Mouse (Mus musculus) splenic B cell, adult 2 months (primary cell): Measurements from ENCODE around the gene Ccl12.

Experiments
- DNase-seq: peaks from one replicate; pipeline ENCODE4 v3.0.0-alpha.2; 2011; ENCODE audit warnings: low read depth, low spot score
- H3K27me3 ChIP-seq: 2 replicates; pipeline ENCODE4 v1.6.1; 2012; ENCODE audit warnings: mild to moderate bottlenecking, low read length, moderate library complexity, mixed read lengths; ENCODE audit not compliant: control insufficient read depth, poor library complexity, insufficient read depth, severe bottlenecking
- H3K36me3 ChIP-seq: 2 replicates; pipeline ENCODE4 v1.6.1; 2012; ENCODE audit warnings: mild to moderate bottlenecking, low read length, moderate library complexity, mixed read lengths; ENCODE audit not compliant: control insufficient read depth, poor library complexity, insufficient read depth, severe bottlenecking

The Ccl12 gene

GRCm38 (mm10) chr11:82101529-82101928 is at the start of gene Ccl12:
Gene Ccl12, plus strand, starts transcription at chr11:82101845.
- Histone ChIP-seq H3K27me3 (no peaks in the 10 kb centered on the region), H3K36me3 (no peaks in the 10 kb centered on the region)
- DNase-seq = no peak

DNA sequence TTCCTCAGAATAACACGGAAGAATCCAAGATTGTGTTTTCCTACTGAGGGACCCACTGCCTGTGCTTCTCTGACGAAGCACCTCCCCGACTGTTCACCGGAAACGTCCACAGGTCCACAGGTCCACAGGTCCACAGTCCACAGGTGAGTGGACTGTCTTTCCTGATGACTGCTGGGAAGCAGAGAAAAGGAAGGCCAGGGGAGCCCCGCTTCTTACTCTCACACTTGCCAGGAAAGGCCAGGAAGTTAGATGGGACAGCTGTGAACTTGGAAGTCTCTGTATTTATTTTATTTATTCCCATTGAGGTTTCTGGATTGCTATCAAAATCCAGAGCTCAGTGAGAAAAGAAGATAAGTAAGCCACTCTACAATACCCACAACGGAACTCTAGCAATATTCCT is 47.8 kb upstream of the Ccl12 start:
- DNase-seq = no peak
- Histone ChIP-seq H3K27me3 (no peaks in the 10 kb centered on the region), H3K36me3 (no peaks in the 10 kb centered on the region)

DNA sequence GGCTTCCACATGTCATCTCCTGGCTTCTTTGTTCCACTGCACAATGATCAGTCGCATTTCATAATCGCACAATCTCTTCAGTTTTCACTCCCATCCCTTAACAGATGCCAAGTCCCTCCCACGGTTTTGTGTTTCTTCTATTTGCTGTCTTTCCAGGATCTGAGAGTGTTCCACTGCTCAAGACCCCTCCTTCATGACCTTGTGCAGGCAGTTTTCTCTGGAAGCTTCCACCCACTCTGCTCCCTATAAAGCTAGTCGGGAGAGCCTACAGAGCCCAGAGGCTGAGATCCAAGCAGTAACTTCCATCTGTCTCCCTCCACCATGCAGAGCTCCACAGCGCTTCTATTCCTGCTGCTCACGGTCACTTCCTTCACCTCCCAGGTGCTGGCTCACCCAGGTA is 44.0 kb upstream of the Ccl12 start, which contains the start of gene Ccl11:
Gene Ccl11 (plus strand): TSS at position 178 of the 400 bp plus-strand sequence.
- no peak for DNase-seq
- Histone ChIP-seq H3K27me3 (no peaks in the 10 kb centered on the region), H3K36me3 (no peaks in the 10 kb centered on the region)

DNA sequence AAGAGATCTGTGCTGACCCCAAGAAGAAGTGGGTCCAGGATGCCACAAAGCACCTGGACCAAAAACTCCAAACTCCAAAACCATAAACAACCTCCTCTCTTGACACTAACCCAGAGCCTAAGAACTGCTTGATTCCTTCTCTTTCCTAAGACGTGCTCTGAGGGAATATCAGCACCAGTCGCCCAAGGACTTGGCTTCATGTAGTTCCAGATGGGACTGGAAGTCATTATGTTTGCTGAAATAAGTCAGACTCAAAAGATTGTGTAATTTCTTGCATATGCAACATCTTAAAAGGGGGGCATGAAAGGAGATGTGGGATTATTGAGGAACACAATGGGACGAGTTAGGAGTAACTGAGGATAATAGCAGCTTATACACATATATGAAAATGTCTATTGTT is 39.4 kb upstream of the Ccl12 start:
- Histone ChIP-seq H3K27me3 (no peaks in the 10 kb centered on the region), H3K36me3 (no peaks in the 10 kb centered on the region)
- no peak for DNase-seq

GRCm38 (mm10) chr11:82063454-82063853 is 38.2 kb upstream of the Ccl12 start:
- no peak for DNase-seq
- H3K27me3 ChIP-seq = no peaks in the 10 kb centered on the region
- no peaks in the 10 kb centered on the region for H3K36me3 ChIP-seq

DNA sequence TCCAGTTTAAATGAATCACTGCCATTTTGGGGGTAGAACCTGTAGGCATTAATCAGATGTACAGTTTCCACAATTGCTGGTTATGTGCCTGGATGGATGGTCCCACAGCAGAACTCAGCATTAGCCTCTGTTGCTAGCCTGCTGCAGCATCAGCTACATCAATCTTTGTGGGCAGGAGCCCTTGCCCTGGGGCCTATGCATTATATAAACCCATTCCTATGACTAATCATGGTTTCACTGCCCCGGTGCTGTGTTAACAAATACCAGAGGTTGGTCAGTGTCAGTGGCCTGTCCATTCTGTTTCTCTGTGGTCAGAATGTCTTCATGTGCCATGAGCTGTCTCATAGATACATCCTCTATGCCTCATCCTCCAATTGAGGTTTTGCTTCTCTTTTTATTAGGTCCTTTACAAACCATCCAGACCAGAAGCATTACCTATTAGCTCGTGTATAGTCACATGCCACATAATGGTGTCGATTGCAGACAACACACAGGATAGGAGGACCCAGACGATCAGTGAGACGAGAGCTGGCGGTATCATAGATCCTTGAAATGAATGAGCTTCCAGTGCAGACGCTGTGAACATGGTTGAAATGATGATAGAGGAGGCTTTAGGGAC is 34.6 kb upstream of the Ccl12 start:
- DNase-seq = no peak
- H3K36me3 ChIP-seq = no peaks in the 10 kb centered on the region
- H3K27me3 ChIP-seq = no peaks in the 10 kb centered on the region

GRCm38 (mm10) chr11:82071076-82071475 is 30.6 kb upstream of the Ccl12 start:
- Histone ChIP-seq H3K27me3 (no peaks in the 10 kb centered on the region), H3K36me3 (no peaks in the 10 kb centered on the region)
- no peak for DNase-seq

GRCm38 (mm10) chr11:82072374-82072773 is 29.3 kb upstream of the Ccl12 start:
- Histone ChIP-seq H3K36me3 (no peaks in the 10 kb centered on the region), H3K27me3 (no peaks in the 10 kb centered on the region)
- no peak for DNase-seq

DNA sequence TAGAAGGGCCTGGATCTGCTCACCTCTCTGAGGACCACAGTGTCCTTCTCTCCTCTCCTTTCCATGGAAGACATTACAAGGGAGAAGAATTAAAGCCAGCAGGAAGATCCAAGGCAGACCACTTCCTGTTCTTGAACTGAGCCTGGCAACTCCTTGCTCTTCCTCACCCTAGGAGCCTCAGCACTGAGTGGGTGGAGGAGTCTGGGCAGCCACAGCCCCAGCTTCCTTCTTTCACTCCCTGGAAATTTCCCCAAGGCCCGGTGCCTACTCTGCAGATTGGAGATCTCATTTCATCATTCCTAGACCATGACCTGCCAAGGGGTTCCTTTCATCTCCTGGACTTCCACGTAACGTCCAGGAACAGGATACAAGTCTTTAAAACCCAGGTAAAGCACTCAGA is 28.7 kb upstream of the Ccl12 start:
- no peaks in the 10 kb centered on the region for H3K36me3 ChIP-seq
- no peaks in the 10 kb centered on the region for H3K27me3 ChIP-seq
- no peak for DNase-seq

GRCm38 (mm10) chr11:82073686-82074085 is 28.0 kb upstream of the Ccl12 start:
- H3K36me3 ChIP-seq = no peaks in the 10 kb centered on the region
- DNase-seq = no peak

DNA sequence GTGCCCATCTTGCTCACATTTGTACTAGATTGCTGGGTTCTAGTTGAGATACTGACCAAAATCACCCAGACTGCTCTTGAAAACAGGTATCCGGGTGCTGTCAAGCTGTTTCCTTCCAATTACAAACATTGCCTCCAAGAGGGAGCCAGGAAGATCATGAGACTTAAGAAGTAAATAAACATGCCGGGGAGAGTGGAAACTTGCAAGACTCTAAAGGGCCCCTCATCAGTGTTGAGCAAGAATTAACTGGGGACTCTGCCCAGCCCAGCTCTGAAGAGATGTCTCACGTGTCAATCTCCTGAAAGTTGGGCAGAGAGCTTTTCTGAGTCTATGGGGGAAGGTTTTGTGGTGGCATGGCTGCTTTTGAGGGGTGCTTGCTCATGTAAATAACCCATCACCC is 24.6 kb upstream of the Ccl12 start:
- H3K27me3 ChIP-seq = no peaks in the 10 kb centered on the region
- no peaks in the 10 kb centered on the region for H3K36me3 ChIP-seq
- no peak for DNase-seq

More at GRCm38 (mm10) chr11:82073686-82074085, 28.0 kb upstream of the Ccl12 start:
- no peaks in the 10 kb centered on the region for H3K27me3 ChIP-seq

DNA sequence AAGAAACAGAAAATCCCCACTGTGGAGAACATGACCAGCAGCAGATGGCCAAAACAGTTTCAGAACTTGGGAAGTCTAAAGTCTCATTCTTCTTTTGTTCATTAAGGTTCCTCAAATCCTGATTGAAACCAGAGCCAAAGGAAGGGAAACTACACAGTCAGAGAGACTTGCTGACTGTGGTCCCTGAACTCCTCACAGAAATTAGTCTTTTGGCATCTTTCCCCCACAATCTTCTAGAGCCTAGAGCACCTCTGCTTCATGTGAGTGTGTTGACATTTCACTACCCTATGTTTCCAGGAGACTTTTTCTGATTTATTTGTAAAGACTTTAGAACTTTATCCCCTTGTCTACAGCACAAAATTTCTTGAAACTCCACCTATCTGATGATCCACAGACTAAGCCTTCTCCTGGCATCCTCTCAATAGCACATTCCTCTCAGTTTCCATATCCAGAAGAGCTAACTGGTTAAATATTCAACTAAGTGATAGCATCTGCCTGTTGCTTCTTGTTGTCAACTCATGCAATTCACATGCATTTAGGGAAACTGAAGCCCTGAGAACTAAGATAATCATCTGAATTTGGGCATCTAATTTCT is 23.4 kb upstream of the Ccl12 start:
- H3K27me3 ChIP-seq = no peaks in the 10 kb centered on the region
- DNase-seq = no peak
- no peaks in the 10 kb centered on the region for H3K36me3 ChIP-seq

DNA sequence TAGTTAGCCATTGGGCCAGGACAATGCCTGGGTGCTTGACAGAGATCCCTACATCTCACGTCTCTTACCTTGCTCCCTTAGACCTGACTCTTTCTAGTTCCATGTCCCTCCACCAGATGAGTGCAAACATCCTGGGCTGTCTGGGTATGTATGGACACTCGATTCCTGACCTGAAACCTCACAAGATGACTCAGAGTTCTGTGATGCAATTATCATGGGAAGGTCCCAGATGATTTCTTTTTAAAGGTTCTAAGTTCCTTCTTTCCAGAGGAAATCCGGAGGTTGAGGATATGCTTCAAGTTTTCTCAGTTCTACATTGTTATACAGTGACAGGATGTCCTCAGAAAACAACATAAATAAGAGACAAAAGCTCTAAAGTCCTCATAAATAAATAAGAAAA is 20.8 kb upstream of the Ccl12 start:
- no peaks in the 10 kb centered on the region for H3K36me3 ChIP-seq
- no peak for DNase-seq
- H3K27me3 ChIP-seq = no peaks in the 10 kb centered on the region

DNA sequence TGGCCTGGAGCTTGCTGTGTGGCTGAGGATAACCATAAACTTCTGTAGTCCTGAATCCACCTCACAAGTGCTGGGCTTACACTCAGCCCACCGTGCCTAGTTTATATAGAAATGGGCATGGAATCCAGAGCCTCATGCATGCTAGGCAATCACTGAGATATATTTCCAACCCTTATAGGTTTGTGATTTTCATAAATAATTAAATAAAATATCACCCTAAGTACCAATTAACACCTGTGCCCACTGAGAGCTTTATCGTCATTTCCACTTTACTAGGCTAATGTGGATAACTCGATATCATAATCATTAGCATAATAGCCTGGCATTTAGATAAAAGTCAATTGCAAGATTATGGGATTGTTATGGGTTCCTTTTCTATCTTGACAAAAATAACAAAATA is 17.3 kb upstream of the Ccl12 start:
- DNase-seq = no peak
- Histone ChIP-seq H3K36me3 (no peaks in the 10 kb centered on the region), H3K27me3 (no peaks in the 10 kb centered on the region)

DNA sequence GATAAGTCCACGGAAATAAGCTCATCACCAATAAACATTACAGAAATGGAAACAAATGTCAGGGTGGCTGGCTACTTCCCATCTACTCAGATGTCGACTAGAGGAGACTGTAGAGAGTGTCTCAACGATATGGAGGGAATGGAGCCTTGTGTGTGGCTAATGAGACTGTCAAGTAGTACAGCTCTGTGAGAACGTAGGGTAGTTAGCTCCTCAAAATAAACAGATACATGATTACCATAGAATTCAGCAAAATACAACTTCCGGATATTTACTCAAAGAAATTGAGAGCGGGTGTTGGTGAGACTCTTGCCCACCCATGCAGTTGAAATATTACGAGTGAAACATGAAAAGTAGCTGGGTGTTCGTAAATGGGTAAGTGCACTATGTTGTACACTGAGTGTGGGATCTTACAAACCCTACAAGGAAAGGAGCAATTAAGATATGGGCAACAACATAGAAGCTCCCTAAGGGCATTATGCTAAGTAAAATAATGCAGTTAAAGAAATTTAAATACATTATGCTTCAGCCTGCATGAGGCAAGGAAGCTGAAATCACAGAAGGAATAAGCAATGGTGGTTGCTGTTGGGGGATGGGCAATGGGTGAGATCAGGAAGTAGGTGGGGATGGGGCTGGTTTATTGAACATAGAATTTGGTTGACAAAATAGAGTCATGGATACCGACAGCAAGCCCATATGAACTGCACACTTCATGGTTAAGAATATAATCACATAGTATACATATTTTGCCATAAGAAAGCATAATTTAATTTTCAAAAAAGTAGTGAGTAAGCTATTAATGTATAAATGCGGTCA is 1.9 kb upstream of the Ccl12 start:
- no peak for DNase-seq
- H3K27me3 ChIP-seq = no peaks in the 10 kb centered on the region
- no peaks in the 10 kb centered on the region for H3K36me3 ChIP-seq
